Mouse (Mus musculus) ES-Bruce4 (cell line): Measurements from ENCODE around the gene Dpep2nb.

Source experiments
- CTCF ChIP-seq: IDR thresholded peaks from one replicate; pipeline ENCODE4 v1.8.1; 2011; ENCODE audit warnings: low read depth, low read length
- EP300 ChIP-seq: IDR thresholded peaks from 2 replicates; pipeline ENCODE4 v1.6.1; 2011; ENCODE audit warnings: low read depth, low read length; ENCODE audit not compliant: insufficient read depth

- TF ChIP-seq CTCF (no peak), EP300 (no peak)
These were observed 54.6 kb downstream of the Dpep2nb start for GRCm38 (mm10) chr8:105951057-105951659.
